Mouse (Mus musculus) kidney, adult 2 months (tissue): ENCODE data around the gene E2f2. TPM values are rescaled to one million over a fixed set of nuclear protein-coding genes. Genes with fewer than 3 reads are reported as not detected.

Experiments
- DNase-seq: peaks from one replicate; pipeline ENCODE4 v3.0.0; 2021
- H3K27ac ChIP-seq: fragments of 200-500 bp; 2 replicates; pipeline ENCODE4 v1.5.1; 2012; ENCODE audit warnings: low read depth, low read length, control low read depth, inconsistent platforms; ENCODE audit not compliant: insufficient read depth
- H3K27me3 ChIP-seq: fragments of 200-500 bp; replicated peaks from 2 replicates; pipeline ENCODE4 v1.6.1; 2012; ENCODE audit warnings: mild to moderate bottlenecking, moderate library complexity, low read length, inconsistent platforms; ENCODE audit not compliant: control insufficient read depth, insufficient read depth
- H3K36me3 ChIP-seq: fragments of 200-500 bp; 2 replicates; pipeline ENCODE4 v1.6.1; 2012; ENCODE audit warnings: mild to moderate bottlenecking, moderate library complexity, low read length, inconsistent platforms; ENCODE audit not compliant: control insufficient read depth, insufficient read depth
- H3K4me1 ChIP-seq: fragments of 200-500 bp; 2 replicates; pipeline ENCODE4 v1.6.1; 2011; ENCODE audit warnings: low read length; ENCODE audit not compliant: control insufficient read depth, insufficient read depth
- H3K4me3 ChIP-seq: fragments of 200-500 bp; 2 replicates; pipeline ENCODE4 v1.5.1; 2011; ENCODE audit warnings: mild to moderate bottlenecking, low read depth, low read length, control low read depth; ENCODE audit not compliant: insufficient read depth
- CTCF ChIP-seq: fragments of 200-500 bp; conservative IDR thresholded peaks from 2 replicates; pipeline ENCODE4 v1.5.1; 2011; ENCODE audit warnings: low read depth, mild to moderate bottlenecking, control low read depth, low read length, moderate library complexity, mixed read lengths; ENCODE audit not compliant: insufficient read depth, insufficient read length
- POLR2A ChIP-seq: fragments of 200-500 bp; IDR thresholded peaks from one replicate; pipeline ENCODE4 v1.6.1; 2011; ENCODE audit warnings: low read depth, low read length, control low read depth
- WGBS: fragments of 180-500 bp; shearing (Covaris S2); methylation state at CpG from one replicate; pipeline ENCODE4 v1.1.7; 2018; 5-methylcytosine and 5-hydroxymethylcytosine counted together
- polyA plus RNA-seq: library from polyadenylated mRNA; depleted of rRNA; stranded (reverse); fragments of >200 nt; gene quantifications from 2 replicates; pipeline ENCODE4 v1.2.3, GENCODE M21; 2012

The E2f2 gene
- polyA plus RNA-seq, 1 experiment = 2.2 TPM

DNA sequence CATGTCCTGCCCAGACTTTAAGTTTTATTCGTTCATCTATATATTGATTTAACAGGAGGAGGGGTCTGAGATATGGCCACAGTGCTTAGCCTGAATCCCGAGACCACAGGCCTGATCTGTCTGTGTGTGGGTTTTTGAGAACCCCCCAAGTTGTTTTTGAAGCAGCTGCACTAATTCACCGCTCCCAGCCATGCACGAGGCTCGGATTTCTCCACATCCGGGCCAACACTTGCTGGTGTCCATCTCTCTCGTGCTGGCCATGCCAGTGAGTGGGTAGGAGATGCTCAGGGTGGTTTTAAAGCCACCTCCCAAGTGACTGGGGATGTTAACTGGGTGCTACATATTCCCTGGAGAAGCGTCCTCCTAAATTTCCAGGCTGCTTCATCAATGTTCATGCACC lies 7.2 kb upstream of the E2f2 start:
- peaks cover 2% of the 10 kb centered on the region; the same call in 1 of the 2 replicates for H3K4me1 ChIP-seq
- no peak overlapping the region for H3K4me3 ChIP-seq
- no peak overlapping the region for H3K27ac ChIP-seq
- WGBS = 81% methylated on average over 8 of the region's 8 CpGs
- DNase-seq = no peak
- no peaks in the 10 kb centered on the region for H3K36me3 ChIP-seq
- no peaks in the 10 kb centered on the region for H3K27me3 ChIP-seq
- no peak for TF ChIP-seq CTCF
- TF ChIP-seq POLR2A = no peak

DNA sequence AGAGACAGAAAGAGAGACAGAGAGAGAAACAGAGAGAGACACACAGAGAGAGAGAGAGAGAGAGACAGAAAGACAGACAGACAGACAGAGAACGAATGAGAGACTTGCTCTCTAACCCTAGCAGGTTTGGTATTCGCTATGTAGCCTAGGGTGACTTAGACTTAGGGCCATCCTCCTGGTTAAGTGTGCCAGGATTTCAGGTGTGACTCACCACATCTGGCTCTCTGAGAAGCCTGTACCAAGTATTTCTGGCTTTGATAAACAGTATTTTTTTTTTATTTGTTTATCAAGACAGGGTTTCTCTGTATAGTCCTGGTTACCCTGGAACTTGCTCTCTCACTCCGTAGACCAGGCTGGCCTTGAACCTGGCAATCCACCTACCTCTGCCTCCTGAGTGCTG lies 4.5 kb upstream of the E2f2 start:
- H3K27ac ChIP-seq = no peak overlapping the region
- no peaks in the 10 kb centered on the region for H3K36me3 ChIP-seq
- H3K27me3 ChIP-seq = no peaks in the 10 kb centered on the region
- DNase-seq = no peak
- WGBS = 87% methylated on average over 3 of the region's 3 CpGs
- H3K4me3 ChIP-seq = no peak overlapping the region
- TF ChIP-seq CTCF (no peak), POLR2A (no peak)
- H3K4me1 ChIP-seq = peaks cover 5% of the 10 kb centered on the region; the same call in 1 of the 2 replicates

DNA sequence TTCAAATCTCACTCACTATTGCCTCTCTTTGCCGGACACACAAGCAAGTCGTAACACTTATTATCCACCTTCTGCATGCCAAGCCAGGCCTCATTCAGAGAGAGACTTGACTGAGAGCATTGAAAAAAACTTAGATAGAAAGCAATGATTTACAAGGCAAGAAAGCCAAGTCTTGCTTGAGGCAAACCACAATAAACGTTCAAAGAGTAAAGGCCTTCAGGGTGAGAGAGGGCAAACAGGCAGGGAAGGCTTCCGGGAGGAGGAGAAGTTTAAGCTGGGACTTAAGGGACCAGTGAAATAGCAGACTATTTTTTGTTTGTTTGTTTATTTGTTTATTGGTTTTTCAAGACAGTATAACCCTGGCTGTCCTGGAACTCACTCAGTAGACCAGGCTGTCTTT lies 1.8 kb upstream of the E2f2 start:
- Histone ChIP-seq H3K27me3 (no peaks in the 10 kb centered on the region), H3K27ac (no peak overlapping the region), H3K4me3 (no peak overlapping the region), H3K36me3 (no peaks in the 10 kb centered on the region), H3K4me1 (peaks cover 16% of the 10 kb centered on the region)
- no peak for TF ChIP-seq POLR2A
- 48% methylated on average over 4 of the region's 4 CpGs for WGBS
- peak; percentile 69 for DNase-seq

DNA sequence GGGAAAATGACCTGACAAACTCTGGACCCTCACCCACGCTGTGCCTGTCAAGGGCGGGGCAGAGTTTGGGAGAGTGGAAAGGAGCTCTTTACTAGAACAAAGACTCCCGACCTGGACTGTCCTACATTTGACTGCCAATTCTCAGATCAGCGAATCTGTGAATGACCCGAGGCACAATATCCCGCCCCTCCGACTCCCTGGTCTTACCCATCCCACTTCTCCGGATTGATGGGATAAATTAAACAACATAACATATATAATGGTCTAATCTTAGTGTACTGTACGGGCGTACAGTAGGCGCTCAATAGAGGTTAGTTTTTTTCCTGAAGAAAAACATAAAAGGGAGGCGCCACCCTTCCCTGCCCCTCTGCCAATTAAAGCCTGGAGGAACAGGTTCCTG lies 739 bp upstream of the E2f2 start:
- Histone ChIP-seq H3K4me1 (peaks cover 16% of the 10 kb centered on the region), H3K27me3 (no peaks in the 10 kb centered on the region), H3K4me3 (no peak overlapping the region), H3K36me3 (no peaks in the 10 kb centered on the region), H3K27ac (no peak overlapping the region)
- WGBS = 41% methylated on average over 12 of the region's 12 CpGs
- TF ChIP-seq CTCF (no peak), POLR2A (no peak)
- DNase-seq = no peak

- Histone ChIP-seq H3K4me3 (peak overlapping the region; percentile 83), H3K27me3 (no peaks in the 10 kb centered on the region), H3K36me3 (no peaks in the 10 kb centered on the region), H3K27ac (no peak overlapping the region), H3K4me1 (peaks cover 16% of the 10 kb centered on the region)
- peak; percentile 80 for DNase-seq
- under 1% methylated on average over 67 of the region's 67 CpGs for WGBS
- no peak for TF ChIP-seq POLR2A
- no peak for TF ChIP-seq CTCF
These were observed 482 bp downstream of the E2f2 start for GRCm38 (mm10) chr4:136172542-136173209.

DNA sequence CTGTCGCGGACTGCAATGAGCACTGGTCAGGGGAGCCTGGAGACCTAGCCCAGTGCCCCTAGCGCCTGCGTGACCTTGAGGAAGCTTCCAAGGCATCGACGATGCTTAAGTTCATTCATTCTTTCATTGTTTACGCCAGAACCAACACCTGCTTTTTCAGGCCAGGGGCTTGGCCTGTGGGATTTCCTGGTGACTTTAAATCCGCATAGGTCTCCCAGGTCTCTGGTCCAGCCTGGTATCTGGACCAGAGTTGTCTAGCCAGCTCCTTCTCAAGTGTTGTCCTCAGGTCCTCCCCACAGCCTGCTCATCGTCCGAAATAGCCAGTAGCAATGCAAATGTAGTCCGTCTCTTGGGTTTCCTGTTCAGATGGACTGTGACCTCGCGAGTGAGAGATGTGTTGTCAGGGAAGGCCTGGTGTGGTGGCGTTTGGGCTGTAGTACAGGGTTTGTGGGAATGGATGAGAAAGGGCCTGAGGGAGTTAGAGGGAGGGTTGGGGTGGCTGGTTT lies 1.1 kb downstream of the E2f2 start:
- no peak for DNase-seq
- 21% methylated on average over 14 of the region's 14 CpGs for WGBS
- Histone ChIP-seq H3K27me3 (no peaks in the 10 kb centered on the region), H3K4me1 (peaks cover 16% of the 10 kb centered on the region), H3K36me3 (no peaks in the 10 kb centered on the region), H3K27ac (no peak overlapping the region), H3K4me3 (peak overlapping the region; percentile 83)
- no peak for TF ChIP-seq POLR2A
- TF ChIP-seq CTCF = no peak

GRCm38 (mm10) chr4:136174216-136175193 lies 2.3 kb downstream of the E2f2 start:
- no peak for DNase-seq
- Histone ChIP-seq H3K27ac (no peak overlapping the region), H3K4me3 (no peak overlapping the region)

More at GRCm38 (mm10) chr4:136174216-136175193, 2.3 kb downstream of the E2f2 start:
- WGBS = 72% methylated on average over 13 of the region's 13 CpGs
- TF ChIP-seq CTCF (no peak), POLR2A (no peak)
- Histone ChIP-seq H3K27me3 (no peaks in the 10 kb centered on the region), H3K4me1 (peaks cover 16% of the 10 kb centered on the region), H3K36me3 (no peaks in the 10 kb centered on the region)
